ENCODE assay signal across 8 mouse cellular contexts in the genomic region with DNA sequence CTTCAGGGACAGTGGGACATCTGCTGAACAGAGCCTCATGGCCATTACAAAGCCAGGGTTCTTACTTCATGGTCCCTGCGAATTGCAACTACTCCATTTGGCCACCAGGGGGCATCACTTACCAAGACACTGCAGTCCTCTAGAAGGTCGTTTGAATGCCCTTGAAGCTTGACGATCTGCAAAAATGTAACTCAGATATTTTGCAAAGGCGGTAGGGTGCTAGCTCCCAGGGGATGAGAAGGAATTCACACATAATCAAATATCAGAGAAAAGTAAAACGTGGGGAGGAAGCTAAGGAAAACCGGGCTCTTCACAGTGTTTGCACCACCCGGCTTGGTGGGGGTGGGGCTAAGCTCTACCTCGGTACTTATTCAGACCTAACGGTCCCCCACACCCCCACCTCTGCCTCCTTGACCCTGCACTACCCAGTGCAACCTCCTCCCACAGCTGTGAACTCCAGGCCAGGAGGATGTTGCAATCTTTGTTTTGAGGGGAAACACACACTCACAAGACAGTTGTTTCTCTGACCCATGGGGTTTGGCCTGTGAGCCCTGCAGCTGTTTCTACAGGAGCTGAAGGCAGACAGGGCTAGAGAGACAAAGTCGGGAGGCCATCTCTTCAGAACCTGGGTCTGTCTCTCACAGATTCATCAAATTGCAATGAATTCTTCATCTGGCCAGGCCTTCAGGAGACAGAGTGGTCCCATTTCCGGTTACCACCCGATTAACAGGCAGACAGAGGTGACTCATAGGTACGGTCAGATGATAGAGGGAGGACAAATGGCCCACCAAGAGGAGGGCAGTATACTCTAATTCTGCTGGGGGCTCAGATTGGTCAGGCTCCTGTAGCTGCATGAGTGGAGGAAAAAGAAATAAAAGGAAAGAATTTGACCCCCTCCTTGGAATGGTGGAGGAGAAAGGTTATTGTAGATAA.
DNase-seq lines count a peak whose midpoint lies in the region; ATAC-seq and TF ChIP-seq lines count a peak whose summit lies in the region.

No protein-coding gene starts in this region.

- DNase-seq in brain, embryonic 18.5 days (ENCODE audit: low read depth, low spot score), result peak; percentile 78
- peak; percentile 81 for DNase-seq in forebrain, embryonic 11.5 days (ENCODE audit: low spot score)
- DNase-seq in kidney, postnatal 25 days, result peak; percentile 74 to 83
- peak; percentile 60 for DNase-seq in stomach, postnatal 0 days (ENCODE audit: low spot score)

- peak; percentile 97 for TF ChIP-seq CTCF in stomach, postnatal 0 days (IDR thresholded peaks at IDR 0.05; ENCODE audit: low read depth)

- WGBS in forebrain, embryonic 11.5 days, result 18% methylated on average over 13 of the region's 13 CpGs
- WGBS in heart, embryonic 16.5 days, result 11% methylated on average over 13 of the region's 13 CpGs
- 7% methylated on average over 13 of the region's 13 CpGs for WGBS in liver, embryonic 16.5 days (ENCODE audit: insufficient replicate concordance)
- 15% methylated on average over 13 of the region's 13 CpGs for WGBS in neural tube, embryonic 12.5 days
- WGBS in stomach, postnatal 0 days, result 13% methylated on average over 13 of the region's 13 CpGs

- H3K9ac ChIP-seq in forebrain, embryonic 11.5 days (ENCODE audit: low read length), result 0 out of 2 replicates have a peak overlapping the region, but pooled peaks have one; percentile 39
- peak overlapping the region; percentile 68 for H3K9ac ChIP-seq in heart, embryonic 16.5 days (ENCODE audit: low read length)
- no peak overlapping the region for H3K9ac ChIP-seq in liver, embryonic 16.5 days (ENCODE audit: low read depth, low read length)
- H3K9ac ChIP-seq in neural tube, embryonic 12.5 days, result no peak overlapping the region
- H3K9ac ChIP-seq in stomach, postnatal 0 days (ENCODE audit: low read length), result no peak overlapping the region

- no peak for TF ChIP-seq EP300 in stomach, postnatal 0 days (optimal IDR thresholded peaks at IDR 0.05)

- no peaks in the 10 kb centered on the region for H3K9me3 ChIP-seq in forebrain, embryonic 11.5 days (ENCODE audit: control insufficient read depth, low read length)
- no peaks in the 10 kb centered on the region for H3K9me3 ChIP-seq in heart, embryonic 16.5 days (replicated peaks; ENCODE audit: control insufficient read depth, low read length)
- no peaks in the 10 kb centered on the region for H3K9me3 ChIP-seq in liver, embryonic 16.5 days (replicated peaks; ENCODE audit: control insufficient read depth, low read length)
- no peaks in the 10 kb centered on the region for H3K9me3 ChIP-seq in neural tube, embryonic 12.5 days
- H3K9me3 ChIP-seq in stomach, postnatal 0 days (ENCODE audit: control insufficient read depth, low read length), result no peaks in the 10 kb centered on the region

- ATAC-seq in CD4-positive, CD25-positive, alpha-beta regulatory T cell, adult 4 months, result peak; percentile 77
- peak; percentile 86 for ATAC-seq in forebrain, embryonic 11.5 days (replicated peaks; ENCODE audit: low FRiP score)
- ATAC-seq in heart, embryonic 16.5 days (replicated peaks; ENCODE audit: extremely low read depth, insufficient read depth, low FRiP score), result peak; percentile 31; the same call in 1 of the 2 replicates
- peak; percentile 64 for ATAC-seq in liver, embryonic 16.5 days (ENCODE audit: low read depth)
- peak; percentile 81 for ATAC-seq in neural tube, embryonic 12.5 days (ENCODE audit: low FRiP score, low read depth)
- ATAC-seq in stomach, postnatal 0 days (ENCODE audit: low FRiP score, low TSS enrichment), result peak; percentile 78

- H3K27ac ChIP-seq in forebrain, embryonic 11.5 days (ENCODE audit: low read depth, low read length), result no peak overlapping the region
- H3K27ac ChIP-seq in heart, embryonic 16.5 days (ENCODE audit: low read length), result 0 out of 2 replicates have a peak overlapping the region, but pooled peaks have one; percentile 31
- H3K27ac ChIP-seq in liver, embryonic 16.5 days (ENCODE audit: low read length), result no peak overlapping the region
- H3K27ac ChIP-seq in neural tube, embryonic 12.5 days, result no peak overlapping the region
- no peak overlapping the region for H3K27ac ChIP-seq in stomach, postnatal 0 days (replicated peaks)

- H3K4me2 ChIP-seq in forebrain, embryonic 11.5 days (ENCODE audit: low read depth, low read length, severe bottlenecking), result peak overlapping the region; percentile 44
- H3K4me2 ChIP-seq in heart, embryonic 16.5 days (ENCODE audit: low read depth, low read length), result peak overlapping the region; percentile 67
- H3K4me2 ChIP-seq in liver, embryonic 16.5 days (ENCODE audit: low read depth, low read length), result peak overlapping the region; percentile 48
- peak overlapping the region; percentile 48 for H3K4me2 ChIP-seq in neural tube, embryonic 12.5 days (replicated peaks)
- H3K4me2 ChIP-seq in stomach, postnatal 0 days (replicated peaks; ENCODE audit: low read depth), result peak overlapping the region; percentile 42

- H3K4me1 ChIP-seq in forebrain, embryonic 11.5 days (replicated peaks; ENCODE audit: control insufficient read depth, insufficient read depth, low read length), result peaks cover 2% of the 10 kb centered on the region; the same call in 1 of the 2 replicates
- peaks cover 24% of the 10 kb centered on the region for H3K4me1 ChIP-seq in heart, embryonic 16.5 days (ENCODE audit: control insufficient read depth, insufficient read depth, low read length)
- peaks cover 4% of the 10 kb centered on the region for H3K4me1 ChIP-seq in liver, embryonic 16.5 days (ENCODE audit: control insufficient read depth, low read depth, low read length)
- peaks cover 11% of the 10 kb centered on the region for H3K4me1 ChIP-seq in neural tube, embryonic 12.5 days
- H3K4me1 ChIP-seq in stomach, postnatal 0 days (replicated peaks; ENCODE audit: control insufficient read depth, insufficient read depth), result no peaks in the 10 kb centered on the region

- H3K36me3 ChIP-seq in forebrain, embryonic 11.5 days (ENCODE audit: control insufficient read depth, insufficient read depth, low read length), result no peaks in the 10 kb centered on the region
- no peaks in the 10 kb centered on the region for H3K36me3 ChIP-seq in heart, embryonic 16.5 days (ENCODE audit: control insufficient read depth, insufficient read depth)
- H3K36me3 ChIP-seq in liver, embryonic 16.5 days (ENCODE audit: control insufficient read depth, insufficient read depth), result no peaks in the 10 kb centered on the region
- no peaks in the 10 kb centered on the region for H3K36me3 ChIP-seq in neural tube, embryonic 12.5 days
- no peaks in the 10 kb centered on the region for H3K36me3 ChIP-seq in stomach, postnatal 0 days (ENCODE audit: control insufficient read depth, insufficient read depth, low read length)

- no peaks in the 10 kb centered on the region for H3K27me3 ChIP-seq in forebrain, embryonic 11.5 days (ENCODE audit: control insufficient read depth, insufficient read depth, low read length)
- no peaks in the 10 kb centered on the region for H3K27me3 ChIP-seq in heart, embryonic 16.5 days (ENCODE audit: control insufficient read depth, insufficient read depth, low read length)
- no peaks in the 10 kb centered on the region for H3K27me3 ChIP-seq in liver, embryonic 16.5 days (ENCODE audit: control insufficient read depth, insufficient read depth, low read depth, low read length)
- no peaks in the 10 kb centered on the region for H3K27me3 ChIP-seq in neural tube, embryonic 12.5 days (replicated peaks)
- H3K27me3 ChIP-seq in stomach, postnatal 0 days (ENCODE audit: control insufficient read depth, insufficient read depth, low read length), result no peaks in the 10 kb centered on the region

- H3K4me3 ChIP-seq in forebrain, embryonic 11.5 days (ENCODE audit: low read depth, low read length), result peak overlapping the region; percentile 8; the same call in 1 of the 2 replicates
- H3K4me3 ChIP-seq in heart, embryonic 16.5 days (ENCODE audit: low read length), result peak overlapping the region; percentile 50
- peak overlapping the region; percentile 42 for H3K4me3 ChIP-seq in liver, embryonic 16.5 days (ENCODE audit: low read depth, low read length)
- H3K4me3 ChIP-seq in neural tube, embryonic 12.5 days, result peak overlapping the region; percentile 11; the same call in 1 of the 2 replicates
- no peak overlapping the region; the same call in 1 of the 2 replicates for H3K4me3 ChIP-seq in stomach, postnatal 0 days (ENCODE audit: low read depth, low read length)

Comparison
In these comparisons a context has a peak if more than half of its experiments do, and no peak if none do; other contexts are left out.
1. ATAC-seq: peak in every context shown above with its lines; median percentile 86 in forebrain, embryonic 11.5 days; 81 in neural tube, embryonic 12.5 days; 78 in stomach, postnatal 0 days; 77 in CD4-positive, CD25-positive, alpha-beta regulatory T cell, adult 4 months; 64 in liver, embryonic 16.5 days; 31 in heart, embryonic 16.5 days.
2. H3K9ac ChIP-seq: peak in forebrain, embryonic 11.5 days (single experiment) and heart, embryonic 16.5 days (single experiment); none in liver, embryonic 16.5 days (single experiment), neural tube, embryonic 12.5 days (single experiment) and stomach, postnatal 0 days (single experiment).
3. Peak in every context shown above with its lines, with median percentiles within 50 percentile points of each other: DNase-seq and H3K4me2 ChIP-seq.